Mouse (Mus musculus): ENCODE measurements around the gene Slc13a3.
A peak's percentile ranks its signal among the peaks of the same experiment; 100 is the strongest.

Gene Slc13a3

DNA sequence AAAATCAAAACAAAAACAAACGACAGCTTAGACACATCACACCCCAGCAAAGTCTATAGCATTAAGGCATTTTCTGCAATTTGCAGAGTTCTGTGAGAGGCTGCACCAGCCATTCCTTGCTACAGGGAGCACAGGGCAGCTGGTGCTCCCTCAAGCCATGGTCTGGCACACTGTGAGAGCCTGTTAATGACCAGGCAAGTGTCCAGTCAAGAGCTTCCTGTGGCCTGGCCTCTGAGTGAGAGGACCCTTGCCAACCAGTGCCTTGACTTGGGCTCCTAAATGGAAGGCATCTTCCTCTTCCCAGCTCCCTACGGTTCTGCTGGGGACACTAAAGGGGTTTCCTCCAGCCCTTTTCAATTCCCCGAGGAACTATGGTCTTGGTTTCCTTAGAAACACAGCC is 59.1 kb downstream of the Slc13a3 start:
- DNase-seq (ENCODE audit: low spot score), result no peak

- DNase-seq (ENCODE audit: low spot score), result peak; percentile 65
Measured at GRCm38 (mm10) chr2:165407700-165408301, 65.2 kb downstream of the Slc13a3 start.

- no peak for DNase-seq (ENCODE audit: low spot score)
Measured at GRCm38 (mm10) chr2:165405351-165405750, 67.7 kb downstream of the Slc13a3 start.

- DNase-seq (ENCODE audit: low spot score), result no peak
Measured at GRCm38 (mm10) chr2:165404951-165405350, 68.1 kb downstream of the Slc13a3 start.

GRCm38 (mm10) chr2:165398164-165398785 is 74.8 kb downstream of the Slc13a3 start:
- DNase-seq (ENCODE audit: low spot score), result no peak

DNA sequence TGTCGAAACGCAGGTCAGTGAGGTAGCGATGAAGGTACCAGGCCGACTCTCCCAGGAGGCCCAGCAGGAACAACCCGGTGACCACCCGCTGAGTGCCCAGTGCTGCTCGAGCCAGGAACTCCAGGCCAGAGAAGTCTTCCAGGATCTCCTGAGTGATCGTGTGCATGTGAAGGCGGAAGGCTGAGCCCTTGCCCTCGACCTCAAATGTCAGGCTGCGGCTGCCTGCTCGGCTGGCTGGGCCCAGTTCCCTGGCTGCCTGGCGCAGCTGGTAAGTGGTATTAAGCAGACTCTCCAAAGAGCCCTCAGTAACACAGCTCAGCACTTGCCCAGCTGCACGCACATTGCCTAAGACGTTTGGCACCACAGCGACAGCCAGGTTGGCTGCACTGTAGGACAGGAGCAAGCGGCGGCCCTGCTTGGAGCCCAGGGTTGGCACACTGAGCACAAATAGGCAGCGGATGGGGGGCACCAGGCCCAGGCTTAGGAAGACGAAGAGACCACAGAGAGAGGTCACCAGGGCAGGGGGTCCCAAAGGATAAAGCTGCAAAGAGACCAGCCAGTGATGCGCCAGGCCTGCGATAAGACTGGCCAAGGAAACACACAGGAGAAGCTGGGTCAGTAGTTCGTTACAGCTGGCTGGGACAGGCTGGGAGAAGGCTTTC is 75.4 kb downstream of the Slc13a3 start:
- DNase-seq (ENCODE audit: low spot score), result no peak

DNA sequence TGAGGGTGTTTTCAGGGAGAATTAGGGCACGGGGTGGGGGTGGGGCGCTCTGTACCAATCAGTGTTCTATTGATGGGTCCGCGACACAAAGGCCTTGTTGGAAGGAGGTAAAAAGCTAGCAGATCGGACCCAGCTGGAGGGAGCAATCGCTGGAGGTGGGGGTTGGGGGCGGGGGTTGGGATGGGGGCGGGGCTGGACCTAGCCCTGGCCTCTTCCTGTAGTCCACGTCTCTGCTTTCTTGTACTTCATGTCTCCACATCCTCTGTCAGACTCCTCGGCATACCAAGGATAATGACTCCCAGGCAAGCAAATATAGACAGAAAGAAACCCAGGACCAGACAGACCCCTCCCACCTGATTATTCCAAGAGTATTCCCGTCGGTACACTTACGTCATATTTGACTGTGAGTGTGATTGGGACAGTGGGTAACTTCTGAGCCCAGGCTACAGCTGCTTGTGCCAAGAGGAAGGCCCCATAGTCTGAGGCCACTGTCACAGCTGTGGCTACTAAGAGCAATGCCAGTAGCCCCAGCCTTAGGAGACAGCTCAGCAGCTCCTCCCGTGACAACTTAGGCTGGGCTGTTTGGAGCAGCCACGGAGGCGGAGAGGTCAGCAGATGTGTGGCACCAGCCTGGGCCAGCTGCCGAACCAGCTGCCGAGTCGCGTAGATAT is 76.1 kb downstream of the Slc13a3 start:
- peak; percentile 38 for DNase-seq (ENCODE audit: low spot score)

DNA sequence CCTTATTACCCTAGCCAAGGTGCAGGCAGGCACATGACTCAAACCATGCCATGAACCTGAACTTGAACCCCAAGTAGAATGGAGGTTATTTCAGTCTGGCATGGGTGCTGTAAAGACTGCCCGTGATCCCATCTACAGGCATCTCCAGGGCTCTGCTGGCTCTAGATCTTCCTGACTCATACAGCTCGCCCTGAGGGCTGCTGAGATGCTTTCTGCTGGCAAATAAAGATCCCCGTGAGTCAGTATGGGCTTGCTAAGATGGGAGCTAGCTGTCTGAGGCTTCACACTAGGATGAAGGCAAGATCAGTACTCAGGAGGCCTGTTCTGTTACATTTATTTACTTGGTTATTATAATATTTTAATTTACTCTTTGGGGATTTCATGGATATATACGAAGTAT is 80.9 kb downstream of the Slc13a3 start:
- DNase-seq (ENCODE audit: low spot score), result no peak

- peak; percentile 83 for DNase-seq (ENCODE audit: low spot score)
Measured at GRCm38 (mm10) chr2:165391561-165391960, 81.5 kb downstream of the Slc13a3 start.

GRCm38 (mm10) chr2:165389299-165389952 is 83.6 kb downstream of the Slc13a3 start:
- DNase-seq (ENCODE audit: low spot score), result no peak

DNA sequence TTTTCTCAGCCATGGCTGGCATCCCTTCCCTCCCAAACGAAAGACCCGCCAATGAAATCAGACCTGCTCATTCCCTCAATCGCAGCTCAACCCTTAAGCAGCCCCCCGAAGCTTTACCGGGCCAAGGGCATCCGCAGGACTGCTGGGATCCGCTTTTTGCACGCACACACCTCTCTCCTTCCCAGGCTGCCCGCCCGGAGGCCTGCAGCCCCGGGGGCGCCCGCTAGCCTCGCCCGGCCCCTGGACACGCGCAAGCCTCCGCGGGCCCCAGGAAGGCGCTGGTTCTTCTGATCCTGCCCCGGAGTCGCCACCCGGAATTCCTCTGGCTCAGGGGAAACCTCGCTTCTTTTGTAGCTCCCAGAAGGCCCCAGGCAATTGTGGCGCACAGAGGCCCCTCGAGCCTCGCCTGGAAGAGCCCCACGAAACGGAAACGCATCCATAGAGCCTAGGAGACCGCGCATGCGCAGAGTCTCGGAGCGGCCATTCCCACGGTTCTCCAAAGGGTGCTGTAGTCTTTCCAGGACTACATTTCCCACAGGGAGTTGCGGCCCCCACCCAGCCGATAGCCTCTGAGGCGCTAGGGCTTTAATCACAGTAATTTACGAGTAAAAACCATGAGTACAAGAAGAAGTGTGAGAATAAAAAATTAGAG is 85.1 kb downstream of the Slc13a3 start, which contains the start of gene Zfp334:
Zfp334 (minus strand) TSS at position 416 of the 652 bp plus-strand sequence.
- DNase-seq (ENCODE audit: low spot score), result peak; percentile 99

- DNase-seq (ENCODE audit: low spot score), result peak; percentile 50
Measured at GRCm38 (mm10) chr2:165387370-165387769, 85.7 kb downstream of the Slc13a3 start.

GRCm38 (mm10) chr2:165380050-165380449 is 93.0 kb downstream of the Slc13a3 start:
- no peak for DNase-seq (ENCODE audit: low spot score)

DNA sequence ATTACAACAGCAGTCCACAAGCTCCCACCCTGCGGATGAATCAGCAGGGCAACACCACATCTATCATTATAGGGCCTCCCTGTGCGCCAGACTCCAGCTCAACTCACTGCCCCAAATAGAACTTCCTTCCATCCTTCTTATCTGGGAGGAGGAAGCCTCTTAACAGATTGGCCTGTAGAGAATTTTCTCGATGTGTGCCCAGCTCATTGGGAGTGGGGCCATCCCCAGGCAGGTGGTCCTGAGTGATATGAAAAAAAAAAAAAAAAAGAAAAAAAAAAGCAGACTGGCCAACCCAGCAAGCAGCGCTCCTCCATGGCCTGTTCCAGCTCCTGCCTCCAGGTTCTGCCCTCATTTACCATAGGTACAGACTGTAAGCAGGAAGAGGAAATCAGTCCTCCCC is 97.0 kb downstream of the Slc13a3 start:
- no peak for DNase-seq (ENCODE audit: low spot score)

- DNase-seq (ENCODE audit: low spot score), result no peak
Measured at GRCm38 (mm10) chr2:165375478-165375877, 97.6 kb downstream of the Slc13a3 start.

DNA sequence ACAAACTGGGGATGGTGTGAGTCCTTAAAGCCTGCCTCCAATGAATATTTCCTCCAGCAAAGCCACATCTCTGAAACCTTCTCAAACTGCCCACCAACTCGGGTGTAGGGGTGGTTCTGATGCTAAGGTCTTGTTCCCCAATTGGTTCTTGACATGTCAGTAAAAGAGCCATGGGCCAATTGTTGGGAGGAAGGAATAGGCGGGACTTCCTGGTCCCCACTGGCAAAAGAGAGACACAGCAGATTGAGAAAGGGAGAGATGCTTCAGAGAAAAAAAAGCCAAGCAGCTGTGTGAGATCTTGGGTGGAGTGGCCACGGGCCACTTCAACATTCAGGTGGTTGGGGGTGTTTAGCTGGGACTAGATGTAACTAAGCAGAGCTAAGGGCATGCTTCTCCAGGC is 102.0 kb downstream of the Slc13a3 start:
- no peak for DNase-seq (ENCODE audit: low spot score)

DNA sequence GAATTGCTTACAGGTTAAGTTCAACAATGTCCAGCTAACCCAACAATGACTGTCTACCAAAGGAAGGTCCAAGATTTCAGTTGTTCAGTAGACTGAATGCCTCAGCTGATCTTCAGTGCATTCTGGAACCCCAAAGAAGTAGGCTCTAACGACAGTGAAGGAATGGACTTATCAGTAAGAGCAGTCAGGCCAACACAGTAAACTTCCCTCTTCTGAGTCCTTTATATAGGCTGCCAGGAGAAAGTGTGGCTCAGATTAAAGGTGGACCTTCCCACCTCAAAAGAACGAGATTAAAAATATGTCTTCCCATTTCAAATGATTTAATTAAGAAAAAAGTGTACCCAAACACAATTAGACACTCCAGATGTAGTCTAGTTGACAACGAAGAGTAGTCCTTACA is 102.7 kb downstream of the Slc13a3 start:
- DNase-seq (ENCODE audit: low spot score), result no peak

DNA sequence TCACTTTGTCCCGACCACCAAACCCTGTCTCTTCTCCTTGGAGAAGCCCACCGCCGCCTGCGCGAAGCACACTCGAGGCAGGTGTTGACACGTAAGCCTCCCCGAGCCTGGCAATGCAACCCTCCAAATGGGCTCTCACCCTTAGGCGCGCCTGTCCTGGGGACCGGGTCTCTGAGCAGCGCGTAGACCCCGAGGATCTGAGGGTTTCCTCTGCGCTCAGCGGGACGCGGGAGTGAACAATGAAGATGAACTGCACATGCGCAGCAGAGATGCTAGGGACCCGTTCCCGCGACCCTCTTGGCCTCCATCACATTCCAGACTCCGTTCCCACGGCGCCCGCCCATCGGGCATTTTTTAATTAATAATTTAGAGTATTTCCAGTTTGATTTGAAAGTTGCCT is 104.5 kb downstream of the Slc13a3 start, which contains the start of gene Zfp663:
Zfp663 (minus strand) TSS at position 234 of the 400 bp plus-strand sequence.
- peak; percentile 89 for DNase-seq (ENCODE audit: low spot score)

- no peak for DNase-seq (ENCODE audit: low spot score)
Measured at GRCm38 (mm10) chr2:165367868-165368439, 105.1 kb downstream of the Slc13a3 start.

DNA sequence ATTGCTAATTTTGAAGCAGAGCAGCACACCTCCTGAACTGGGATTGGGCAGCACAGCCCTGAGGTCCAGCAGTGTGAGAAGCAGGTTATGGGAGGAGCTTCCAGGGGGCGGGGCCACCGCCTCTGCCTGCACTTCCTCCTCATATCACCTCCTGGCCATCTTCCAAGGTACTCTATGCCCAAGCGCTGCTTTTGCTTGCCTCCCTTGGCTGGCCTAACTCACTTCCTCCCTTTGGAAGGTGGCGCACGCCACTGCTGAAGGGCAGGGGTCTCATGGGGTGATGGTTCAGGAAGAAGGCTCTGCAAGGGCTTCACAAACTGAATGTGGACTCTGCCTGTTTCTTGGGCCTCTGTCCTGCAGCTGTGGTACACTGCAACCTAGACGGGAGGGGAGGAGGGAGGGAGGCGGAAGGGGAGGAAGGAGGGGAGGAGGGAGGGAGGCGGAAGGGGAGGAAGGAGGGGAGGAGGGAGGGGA is 105.9 kb downstream of the Slc13a3 start:
- no peak for DNase-seq (ENCODE audit: low spot score)
